Mouse (Mus musculus): ENCODE results near the gene Actr1a.

- TF ChIP-seq CTCF (IDR thresholded peaks at IDR 0.05; ENCODE audit: insufficient read depth, low read depth, low read length): no peak
- TF ChIP-seq POLR2A (IDR thresholded peaks at IDR 0.05; ENCODE audit: insufficient read depth, low read depth, low read length): no peak
These were observed 66.4 kb downstream of the Actr1a start for GRCm38 (mm10) chr19:46329031-46329641.
